Mouse (Mus musculus) spleen, adult 2 months (tissue): Measurements from ENCODE around the gene Wsb1. TPM values are rescaled to one million over a fixed set of nuclear protein-coding genes. Genes with fewer than 3 reads are reported as not detected.

Source experiments
- DNase-seq, 2 experiments: peaks; one replicate each; pipeline versions ENCODE4 v3.0.0 to v3.0.0-alpha.2; 2012 to 2021; ENCODE audit warnings: low spot score in 2 of 2, low read depth in 1 of 2
- H3K27ac ChIP-seq: fragments of 200-500 bp; 2 replicates; pipeline ENCODE4 v1.5.1; 2012; ENCODE audit warnings: low read length, inconsistent platforms; ENCODE audit not compliant: insufficient read depth
- H3K27me3 ChIP-seq: fragments of 200-500 bp; 2 replicates; pipeline ENCODE4 v1.6.1; 2012; ENCODE audit warnings: mild to moderate bottlenecking, moderate library complexity, low read length, inconsistent platforms; ENCODE audit not compliant: control insufficient read depth, insufficient read depth
- H3K36me3 ChIP-seq: fragments of 200-500 bp; 2 replicates; pipeline ENCODE4 v1.6.1; 2012; ENCODE audit warnings: mild to moderate bottlenecking, low read length, inconsistent platforms; ENCODE audit not compliant: control insufficient read depth, insufficient read depth
- H3K4me1 ChIP-seq: fragments of 200-500 bp; 2 replicates; pipeline ENCODE4 v1.6.1; 2011; ENCODE audit warnings: inconsistent platforms; ENCODE audit not compliant: control insufficient read depth, insufficient read depth, insufficient read length
- H3K4me3 ChIP-seq: fragments of 200-500 bp; 2 replicates; pipeline ENCODE4 v1.5.1; 2011; ENCODE audit warnings: mild to moderate bottlenecking, inconsistent platforms; ENCODE audit not compliant: insufficient read depth, insufficient read length; ENCODE audit errors: extremely low read depth
- CTCF ChIP-seq: fragments of 200-500 bp; IDR thresholded peaks from 2 replicates; pipeline ENCODE4 v1.5.1; 2011; ENCODE audit warnings: mild to moderate bottlenecking, inconsistent platforms; ENCODE audit not compliant: insufficient read depth, insufficient read length, insufficient replicate concordance; ENCODE audit errors: extremely low read depth
- POLR2A ChIP-seq: fragments of 200-500 bp; IDR thresholded peaks from 2 replicates; pipeline ENCODE4 v1.6.1; 2011; ENCODE audit warnings: low read depth, low read length, inconsistent platforms
- WGBS: fragments of 180-500 bp; shearing (Covaris S2); methylation state at CpG from one replicate; pipeline ENCODE4 v1.1.7; 2018; 5-methylcytosine and 5-hydroxymethylcytosine counted together
- polyA plus RNA-seq: library from polyadenylated mRNA; depleted of rRNA; stranded (reverse); fragments of >200 nt; gene quantifications from 2 replicates; pipeline ENCODE4 v1.2.3, GENCODE M21; 2012

The Wsb1 gene
- polyA plus RNA-seq, 1 experiment: 30.1 TPM

GRCm38 (mm10) chr11:79225371-79226155 is 28.9 kb downstream of the Wsb1 start:
- TF ChIP-seq POLR2A: no peak
- TF ChIP-seq CTCF: no peak
- H3K27ac ChIP-seq: no peak overlapping the region
- no peaks in the 10 kb centered on the region for H3K27me3 ChIP-seq
- peak in 1 of 2 experiments; percentile 1 for DNase-seq
- 92% methylated on average over 8 of the region's 8 CpGs for WGBS
- H3K4me3 ChIP-seq: no peak overlapping the region
- H3K4me1 ChIP-seq: no peaks in the 10 kb centered on the region
- H3K36me3 ChIP-seq: no peaks in the 10 kb centered on the region

GRCm38 (mm10) chr11:79224562-79225280 is 29.8 kb downstream of the Wsb1 start:
- Histone ChIP-seq H3K4me3 (no peak overlapping the region), H3K4me1 (no peaks in the 10 kb centered on the region), H3K27ac (peak overlapping the region; percentile 22; the same call in 1 of the 2 replicates), H3K36me3 (no peaks in the 10 kb centered on the region), H3K27me3 (no peaks in the 10 kb centered on the region)
- TF ChIP-seq CTCF (peak; percentile 92), POLR2A (no peak)
- 36% methylated on average over 18 of the region's 18 CpGs for WGBS
- DNase-seq: peak; percentile 34 to 72

GRCm38 (mm10) chr11:79223420-79223819 is 31.1 kb downstream of the Wsb1 start:
- no peak for TF ChIP-seq CTCF
- no peak for TF ChIP-seq POLR2A
- no peak overlapping the region for H3K4me3 ChIP-seq
- H3K27me3 ChIP-seq: no peaks in the 10 kb centered on the region
- WGBS: 69% methylated on average over 6 of the region's 6 CpGs
- H3K36me3 ChIP-seq: no peaks in the 10 kb centered on the region
- H3K4me1 ChIP-seq: no peaks in the 10 kb centered on the region
- H3K27ac ChIP-seq: no peak overlapping the region
- DNase-seq: peak in 1 of 2 experiments; percentile 9

GRCm38 (mm10) chr11:79222661-79223060 is 31.8 kb downstream of the Wsb1 start:
- no peaks in the 10 kb centered on the region for H3K36me3 ChIP-seq
- H3K27ac ChIP-seq: no peak overlapping the region
- no peak overlapping the region for H3K4me3 ChIP-seq
- 92% methylated on average over 6 of the region's 6 CpGs for WGBS
- no peaks in the 10 kb centered on the region for H3K4me1 ChIP-seq
- H3K27me3 ChIP-seq: no peaks in the 10 kb centered on the region
- DNase-seq: peak in 1 of 2 experiments; percentile 2
- TF ChIP-seq POLR2A (no peak), CTCF (no peak)

- H3K27me3 ChIP-seq: no peaks in the 10 kb centered on the region
- DNase-seq: peak in 1 of 2 experiments; percentile 6
- H3K27ac ChIP-seq: no peak overlapping the region
- no peak for TF ChIP-seq POLR2A
- TF ChIP-seq CTCF: no peak
- H3K4me3 ChIP-seq: no peak overlapping the region
- WGBS: 27% methylated on average over 5 of the region's 5 CpGs
- no peaks in the 10 kb centered on the region for H3K36me3 ChIP-seq
- no peaks in the 10 kb centered on the region for H3K4me1 ChIP-seq
These were observed 32.8 kb downstream of the Wsb1 start for GRCm38 (mm10) chr11:79221641-79222040.

- H3K4me3 ChIP-seq: no peak overlapping the region
- no peaks in the 10 kb centered on the region for H3K36me3 ChIP-seq
- H3K27me3 ChIP-seq: no peaks in the 10 kb centered on the region
- H3K4me1 ChIP-seq: no peaks in the 10 kb centered on the region; the same call in 1 of the 2 replicates
- no peak overlapping the region for H3K27ac ChIP-seq
- no peak for TF ChIP-seq CTCF
- TF ChIP-seq POLR2A: no peak
- DNase-seq: peak in 1 of 2 experiments; percentile 0
- WGBS: 81% methylated on average over 8 of the region's 8 CpGs
These were observed 35.4 kb downstream of the Wsb1 start for GRCm38 (mm10) chr11:79218936-79219626.

- H3K4me3 ChIP-seq: no peak overlapping the region
- H3K27ac ChIP-seq: no peak overlapping the region
- TF ChIP-seq CTCF (no peak), POLR2A (no peak)
- no peak for DNase-seq
- WGBS: 97% methylated on average over 1 of the region's 1 CpGs
- H3K4me1 ChIP-seq: no peaks in the 10 kb centered on the region; the same call in 1 of the 2 replicates
- H3K27me3 ChIP-seq: no peaks in the 10 kb centered on the region
- H3K36me3 ChIP-seq: no peaks in the 10 kb centered on the region
These were observed 36.4 kb downstream of the Wsb1 start for GRCm38 (mm10) chr11:79218061-79218460.
